Mouse (Mus musculus) ovary, adult 2 months (tissue): Measurements from ENCODE around the gene Olfr49. TPM values are rescaled to one million over a fixed set of nuclear protein-coding genes. Genes with fewer than 3 reads are reported as not detected.

Experiments
- polyA plus RNA-seq: library from polyadenylated mRNA; depleted of rRNA; stranded (reverse); fragments of >200 nt; gene quantifications from 2 replicates; pipeline ENCODE4 v1.2.3, GENCODE M21; 2012; rRNA removed

Olfr49 gene
- polyA plus RNA-seq, result not detected in 2 replicates

DNA sequence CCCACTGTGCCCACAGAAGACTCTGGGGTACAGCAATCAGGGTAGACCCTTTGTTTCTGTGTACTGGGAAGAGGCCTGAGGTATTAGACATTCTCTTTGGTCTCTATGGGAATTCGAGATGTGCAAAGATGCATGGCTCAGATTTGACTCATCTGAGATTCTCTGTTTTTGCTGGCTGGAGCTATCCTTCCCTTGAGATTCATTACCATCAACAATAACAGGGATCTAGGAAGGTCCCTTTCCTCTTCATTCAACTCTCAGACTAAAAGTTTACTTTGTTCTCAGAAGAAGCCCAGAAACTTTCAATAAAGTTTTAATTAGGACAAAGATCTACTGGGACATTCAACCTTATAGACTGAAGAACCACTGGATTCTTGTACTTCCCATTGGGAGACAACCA, at the start of gene Olfr49:
Gene Olfr49, minus strand, starts transcription at position 101 of the 400 bp plus-strand sequence.

DNA sequence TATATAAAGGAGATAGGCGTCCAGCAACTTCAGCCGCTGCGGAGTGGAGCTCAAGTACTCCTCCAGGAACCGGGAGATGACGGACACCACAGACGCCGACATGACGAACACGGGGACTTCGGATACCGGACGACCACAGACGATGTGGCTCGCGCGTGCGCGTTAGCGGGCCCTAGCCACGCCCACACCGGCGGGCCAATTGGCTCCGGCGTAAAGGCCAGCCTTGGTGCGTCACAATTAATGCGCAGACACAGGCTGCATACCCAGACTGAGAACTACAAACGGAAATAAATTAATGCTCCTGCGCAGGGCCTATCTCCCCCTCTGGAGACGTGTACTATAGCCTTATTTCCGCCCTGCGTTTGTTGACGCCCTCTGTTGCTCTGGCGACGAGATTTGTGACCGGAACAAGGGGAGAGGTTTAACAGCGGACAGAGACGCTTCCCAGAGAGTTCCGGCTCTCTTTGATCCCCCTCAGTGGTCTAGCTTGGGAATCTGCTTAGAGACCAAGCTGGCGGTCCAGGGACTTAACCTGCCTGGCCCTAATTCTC, 30.9 kb downstream of the Olfr49 start, which contains the start of the genes Dad1 and Abhd4:
Gene Dad1, minus strand, starts transcription at position 364 of the 551 bp plus-strand sequence.
Gene Abhd4, plus strand, starts transcription at position 448 of the 551 bp plus-strand sequence.

Other genes with a start within 250 kb of the Olfr49 start
- gene Dad1, start 30.8 kb downstream of the Olfr49 start, polyA plus RNA-seq, result 639 and 968 TPM in 2 replicates
- 131 and 187 TPM in 2 replicates for gene Abhd4, start 30.8 kb downstream of the Olfr49 start, polyA plus RNA-seq
- 241 and 250 TPM in 2 replicates for gene Oxa1l, start 75.9 kb upstream of the Olfr49 start, polyA plus RNA-seq
- gene Slc7a7, start 132.8 kb upstream of the Olfr49 start, polyA plus RNA-seq, result 29.5 and 33.5 TPM in 2 replicates
- 312 and 887 TPM in 2 replicates for gene Mrpl52, start 142.0 kb upstream of the Olfr49 start, polyA plus RNA-seq
- 466 and 518 TPM in 2 replicates for gene Mmp14, start 146.7 kb upstream of the Olfr49 start, polyA plus RNA-seq
- 183 and 195 TPM in 2 replicates for gene Lrp10, start 179.2 kb upstream of the Olfr49 start, polyA plus RNA-seq
- gene Rem2, start 191.2 kb upstream of the Olfr49 start, polyA plus RNA-seq, result 5.3 and 7.4 TPM in 2 replicates
- gene Prmt5, start 232.6 kb upstream of the Olfr49 start, polyA plus RNA-seq, result 26.2 and 38.4 TPM in 2 replicates